Mouse (Mus musculus): Measurements from ENCODE around the gene Epsti1. TPM values are rescaled to one million over a fixed set of nuclear protein-coding genes. Genes with fewer than 3 reads are reported as not detected.

Gene Epsti1
- total and polyA plus RNA-seq, 3 experiments = not detected

DNA sequence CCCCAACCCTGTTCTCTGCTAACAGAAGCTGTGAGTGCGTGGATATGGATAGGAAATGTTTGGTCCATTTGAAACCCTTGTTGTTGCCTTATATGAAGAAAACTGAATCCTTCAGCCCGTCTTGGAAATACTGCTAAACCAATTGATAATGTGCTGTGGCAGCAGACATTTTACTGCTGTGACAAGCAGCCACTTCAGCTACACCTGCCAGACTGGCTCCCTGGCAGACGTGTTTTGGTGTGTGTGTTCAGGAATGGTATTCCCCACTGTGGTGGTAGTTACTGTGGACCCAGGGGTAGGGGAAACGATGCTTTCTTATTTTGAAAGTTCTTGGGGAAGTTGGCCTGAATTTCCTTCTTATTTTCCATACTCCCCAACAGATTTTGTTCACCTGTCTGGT, 100.4 kb downstream of the Epsti1 start:
- no peaks in the 10 kb centered on the region for H3K36me3 ChIP-seq (ENCODE audit: control insufficient read depth in 1 of 2, insufficient read depth in 2 of 2, low read length in 2 of 2)
- H3K79me2 ChIP-seq (ENCODE audit: control insufficient read depth, insufficient read depth, low read length, poor library complexity) = no peaks in the 10 kb centered on the region
- no peaks in the 10 kb centered on the region for H3K9me3 ChIP-seq (replicated peaks; ENCODE audit: insufficient read depth, low read length)
- no peak overlapping the region for H3K4me3 ChIP-seq (ENCODE audit: control insufficient read depth in 1 of 2, insufficient read depth in 1 of 2, low read depth in 2 of 2, low read length in 2 of 2)
- H3K27ac ChIP-seq (ENCODE audit: control insufficient read depth, low read depth, low read length) = no peak overlapping the region
- no peak for TF ChIP-seq ZMIZ1 (IDR thresholded peaks at IDR 0.05; ENCODE audit: low read depth, low read length)
- no peak for TF ChIP-seq NRF1 (IDR thresholded peaks at IDR 0.05; ENCODE audit: insufficient read depth, low read depth, low read length, poor library complexity, severe bottlenecking)
- TF ChIP-seq TCF12 (IDR thresholded peaks at IDR 0.05; ENCODE audit: low read depth, low read length) = no peak
- no peak for TF ChIP-seq JUND (IDR thresholded peaks at IDR 0.05; ENCODE audit: low read depth, low read length)
- TF ChIP-seq HCFC1 (IDR thresholded peaks at IDR 0.05; ENCODE audit: low read depth, low read length) = no peak
- no peak for TF ChIP-seq MXI1 (IDR thresholded peaks at IDR 0.05; ENCODE audit: low read depth, low read length)
- no peak for TF ChIP-seq GABPA (IDR thresholded peaks at IDR 0.05; ENCODE audit: low read depth, low read length)
- no peak for TF ChIP-seq CHD1 (IDR thresholded peaks at IDR 0.05; ENCODE audit: low read depth, low read length)
- no peak for TF ChIP-seq MAZ (IDR thresholded peaks at IDR 0.05; ENCODE audit: low read depth, low read length)
- no peak for TF ChIP-seq ETS1 (IDR thresholded peaks at IDR 0.05; ENCODE audit: low read depth, low read length)
- no peak for TF ChIP-seq RCOR1 (IDR thresholded peaks at IDR 0.05; ENCODE audit: low read depth, low read length)
- TF ChIP-seq MEF2A (IDR thresholded peaks at IDR 0.05; ENCODE audit: extremely low read depth, insufficient replicate concordance, low read depth, low read length, poor library complexity, severe bottlenecking) = no peak
- TF ChIP-seq MAFK (IDR thresholded peaks at IDR 0.05; ENCODE audit: borderline replicate concordance, low read depth, low read length) = no peak
- no peak for TF ChIP-seq NELFE (IDR thresholded peaks at IDR 0.05; ENCODE audit: low read depth, low read length)
- no peak for TF ChIP-seq SIN3A (IDR thresholded peaks at IDR 0.05; ENCODE audit: low read length)
- TF ChIP-seq CTCF (IDR thresholded peaks at IDR 0.05 in 2 of 3, conservative IDR thresholded peaks at IDR 0.05 in 1 of 3; ENCODE audit: control insufficient read depth in 1 of 3, insufficient read depth in 1 of 3, low read depth in 2 of 3, low read length in 3 of 3, poor library complexity in 1 of 3, severe bottlenecking in 1 of 3) = no peak
- TF ChIP-seq SMC3 (IDR thresholded peaks at IDR 0.05; ENCODE audit: low read depth, low read length) = no peak
- TF ChIP-seq EP300 (IDR thresholded peaks at IDR 0.05; ENCODE audit: low read depth in 1 of 2, low read length in 2 of 2) = no peak
- no peak overlapping the region for H3K9ac ChIP-seq (ENCODE audit: control insufficient read depth, low read depth, low read length, poor library complexity, severe bottlenecking)
- no peaks in the 10 kb centered on the region for H3K27me3 ChIP-seq (ENCODE audit: control insufficient read depth in 1 of 2, insufficient read depth in 2 of 2, low read length in 2 of 2)
- H3K4me1 ChIP-seq (ENCODE audit: control insufficient read depth in 1 of 2, insufficient read depth in 2 of 2, low read length in 2 of 2) = no peaks in the 10 kb centered on the region
- no peak for DNase-seq (ENCODE audit: low read depth, low spot score)

DNA sequence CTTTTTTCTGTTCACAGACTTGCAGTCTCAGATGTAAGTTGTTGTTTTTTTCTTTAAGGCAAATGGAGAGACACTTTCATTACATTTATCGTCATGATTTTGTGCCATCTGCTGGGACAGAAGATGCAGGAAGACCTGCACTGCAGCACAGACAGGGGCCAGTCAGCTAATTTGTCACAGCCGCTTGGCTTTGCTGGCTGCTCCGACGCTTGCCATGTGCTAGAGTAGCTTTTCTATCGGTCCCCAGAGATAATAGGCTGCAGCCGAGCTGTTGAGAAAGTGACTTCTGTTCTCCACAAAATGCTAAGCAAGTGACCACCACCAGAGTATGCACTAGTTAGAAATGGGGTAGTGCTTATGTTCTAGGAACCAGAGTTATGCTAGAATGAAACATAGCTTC, 104.0 kb downstream of the Epsti1 start:
- TF ChIP-seq TBP (IDR thresholded peaks at IDR 0.05; ENCODE audit: low read depth, low read length) (no peak), UBTF (IDR thresholded peaks at IDR 0.05; ENCODE audit: borderline replicate concordance, insufficient read depth, low read depth, low read length) (no peak), TAL1 (IDR thresholded peaks at IDR 0.05; ENCODE audit: low read length) (no peak), NELFE (IDR thresholded peaks at IDR 0.05; ENCODE audit: low read depth, low read length) (no peak), ELF1 (IDR thresholded peaks at IDR 0.05; ENCODE audit: low read depth, low read length) (no peak), KAT2A (conservative IDR thresholded peaks at IDR 0.05; ENCODE audit: low read depth, low read length) (no peak)
- no peaks in the 10 kb centered on the region for H3K36me3 ChIP-seq (ENCODE audit: control insufficient read depth in 1 of 2, insufficient read depth in 2 of 2, low read length in 2 of 2)
- no peaks in the 10 kb centered on the region for H3K79me2 ChIP-seq (ENCODE audit: control insufficient read depth, insufficient read depth, low read length, poor library complexity)
- H3K27ac ChIP-seq (ENCODE audit: control insufficient read depth, low read depth, low read length) = no peak overlapping the region
- H3K27me3 ChIP-seq (ENCODE audit: control insufficient read depth in 1 of 2, insufficient read depth in 2 of 2, low read length in 2 of 2) = no peaks in the 10 kb centered on the region
- no peaks in the 10 kb centered on the region for H3K9me3 ChIP-seq (replicated peaks; ENCODE audit: insufficient read depth, low read length)
- no peak for DNase-seq (ENCODE audit: low read depth, low spot score)
- H3K4me3 ChIP-seq (ENCODE audit: control insufficient read depth in 1 of 2, insufficient read depth in 1 of 2, low read depth in 2 of 2, low read length in 2 of 2) = no peak overlapping the region
- H3K9ac ChIP-seq (ENCODE audit: control insufficient read depth, low read depth, low read length, poor library complexity, severe bottlenecking) = no peak overlapping the region
- no peaks in the 10 kb centered on the region for H3K4me1 ChIP-seq (ENCODE audit: control insufficient read depth in 1 of 2, insufficient read depth in 2 of 2, low read length in 2 of 2)
